Mouse (Mus musculus): ENCODE measurements around the gene Ripor3. TPM values are rescaled to one million over a fixed set of nuclear protein-coding genes. Genes with fewer than 3 reads are reported as not detected.

Ripor3 gene
- total and polyA plus RNA-seq, 3 experiments = 0.17 TPM; not detected in 2

GRCm38 (mm10) chr2:167984946-167985345, 25.5 kb downstream of the Ripor3 start:
- dilution Hi-C loops (cut with MboI; ENCODE audit: extremely low pct_ligation_motif_present, extremely low pct_unique_long_range_greater_than_20kb, low sequenced_read_pairs) = no loop called here
- Histone ChIP-seq H3K79me2 (replicated peaks; ENCODE audit: control insufficient read depth, extremely low read depth, insufficient read depth, poor library complexity, severe bottlenecking) (no peaks in the 10 kb centered on the region), H3K4me3 (replicated peaks in 1 of 3; ENCODE audit: low read depth in 2 of 3, low read length in 2 of 3, poor library complexity in 1 of 3) (no peak overlapping the region), H3K4me1 (ENCODE audit: control insufficient read depth in 1 of 2, insufficient read depth in 2 of 2) (peaks cover 5 to 34% of the 10 kb centered on the region in 2 experiments; a peak in 3 of 4 replicates), H3K27me3 (replicated peaks) (peaks cover 17% of the 10 kb centered on the region), H3K9ac (ENCODE audit: insufficient read depth, low read depth) (no peak overlapping the region), H3K27ac (ENCODE audit: insufficient read depth, low read depth) (no peak overlapping the region), H3K36me3 (replicated peaks in 1 of 2; ENCODE audit: control insufficient read depth in 1 of 2, insufficient read depth in 1 of 2, low read length in 1 of 2) (peaks cover 0 to 6% of the 10 kb centered on the region in 2 experiments), H3K4me2 (ENCODE audit: insufficient read depth, low read depth, poor library complexity, severe bottlenecking) (no peak overlapping the region), H3K9me3 (replicated peaks; ENCODE audit: low read length) (no peaks in the 10 kb centered on the region)
- peak; percentile 57 for TF ChIP-seq RAD21 (IDR thresholded peaks at IDR 0.05; ENCODE audit: low read depth, low read length)
- no peak for TF ChIP-seq IRF4 (IDR thresholded peaks at IDR 0.05; ENCODE audit: low read depth, low read length)
- no peak for TF ChIP-seq MXI1 (IDR thresholded peaks at IDR 0.05; ENCODE audit: low read depth, low read length)
- no peak for TF ChIP-seq JUND (conservative IDR thresholded peaks at IDR 0.05; ENCODE audit: low read depth, low read length)
- no peak for TF ChIP-seq MAX (IDR thresholded peaks at IDR 0.05; ENCODE audit: low read length)
- TF ChIP-seq SMC3 (IDR thresholded peaks at IDR 0.05; ENCODE audit: low read depth, low read length) = peak; percentile 31
- peak in 1 of 2 experiments; percentile 62; a peak in 2 of 4 replicates for TF ChIP-seq CTCF (conservative IDR thresholded peaks at IDR 0.05 in 1 of 2, IDR thresholded peaks at IDR 0.05 in 1 of 2; ENCODE audit: low read depth in 2 of 2, low read length in 2 of 2)
- no peak for DNase-seq (ENCODE audit: extremely low read depth)
- in situ Hi-C loops (cut with MboI; ENCODE audit: low pct_ligation_motif_present, low pct_unique_long_range_greater_than_20kb, low sequenced_read_pairs) = loop anchor here (5.0 kb wide), 1 partner anchor 88 kb away; no protein-coding TSS in a partner anchor

- Histone ChIP-seq H3K9me3 (replicated peaks; ENCODE audit: low read length) (no peaks in the 10 kb centered on the region), H3K4me2 (ENCODE audit: insufficient read depth, low read depth, poor library complexity, severe bottlenecking) (no peak overlapping the region), H3K79me2 (replicated peaks; ENCODE audit: control insufficient read depth, extremely low read depth, insufficient read depth, poor library complexity, severe bottlenecking) (no peaks in the 10 kb centered on the region), H3K27me3 (replicated peaks) (peaks cover 11% of the 10 kb centered on the region), H3K4me3 (replicated peaks in 1 of 3; ENCODE audit: low read depth in 2 of 3, low read length in 2 of 3, poor library complexity in 1 of 3) (no peak overlapping the region), H3K4me1 (ENCODE audit: control insufficient read depth in 1 of 2, insufficient read depth in 2 of 2) (peaks cover 5 to 34% of the 10 kb centered on the region in 2 experiments; a peak in 3 of 4 replicates), H3K27ac (ENCODE audit: insufficient read depth, low read depth) (no peak overlapping the region), H3K9ac (ENCODE audit: insufficient read depth, low read depth) (no peak overlapping the region), H3K36me3 (replicated peaks in 1 of 2; ENCODE audit: control insufficient read depth in 1 of 2, insufficient read depth in 1 of 2, low read length in 1 of 2) (peaks cover 3 to 12% of the 10 kb centered on the region in 2 experiments)
- TF ChIP-seq SIN3A (IDR thresholded peaks at IDR 0.05; ENCODE audit: low read length) (no peak), ZMIZ1 (IDR thresholded peaks at IDR 0.05; ENCODE audit: low read depth, low read length) (no peak), UBTF (IDR thresholded peaks at IDR 0.05; ENCODE audit: low read depth, low read length) (no peak), TCF12 (IDR thresholded peaks at IDR 0.05; ENCODE audit: low read depth, low read length) (no peak), TBP (conservative IDR thresholded peaks at IDR 0.05; ENCODE audit: low read depth, low read length) (no peak), ZNF384 (IDR thresholded peaks at IDR 0.05; ENCODE audit: low read depth, low read length) (no peak), CHD2 (IDR thresholded peaks at IDR 0.05; ENCODE audit: low read length) (no peak), MEF2A (IDR thresholded peaks at IDR 0.05; ENCODE audit: borderline replicate concordance, low read depth, low read length) (no peak), EP300 (IDR thresholded peaks at IDR 0.05; ENCODE audit: low read length) (no peak), USF2 (conservative IDR thresholded peaks at IDR 0.05; ENCODE audit: low read depth, low read length) (no peak)
- in situ Hi-C loops (cut with MboI; ENCODE audit: low pct_ligation_motif_present, low pct_unique_long_range_greater_than_20kb, low sequenced_read_pairs) = loop anchor here (5.0 kb wide), 1 partner anchor 87 kb away; no protein-coding TSS in a partner anchor
- DNase-seq (ENCODE audit: extremely low read depth) = no peak
- dilution Hi-C loops (cut with MboI; ENCODE audit: extremely low pct_ligation_motif_present, extremely low pct_unique_long_range_greater_than_20kb, low sequenced_read_pairs) = no loop called here
Observed at GRCm38 (mm10) chr2:167984371-167984770, 26.0 kb downstream of the Ripor3 start.

All from CH12.LX (cell line).